Mouse (Mus musculus) mesoderm, embryonic 11.5 days (tissue): ENCODE data around the gene 9330159F19Rik.
A peak's percentile ranks its signal among the peaks of the same experiment; 100 is the strongest.

Experiments
- DNase-seq: peaks from one replicate; pipeline ENCODE4 v3.0.0-alpha.2; 2012; ENCODE audit warnings: low read depth, low spot score

9330159F19Rik gene

GRCm38 (mm10) chr10:29211453-29211852 lies at the start of gene 9330159F19Rik:
9330159F19Rik (plus strand) TSS chr10:29211606.
- DNase-seq, result peak; percentile 71

- no peak for DNase-seq
These were observed 49.7 kb upstream of the 9330159F19Rik start for GRCm38 (mm10) chr10:29161664-29162063.

- no peak for DNase-seq
These were observed 37.6 kb upstream of the 9330159F19Rik start for GRCm38 (mm10) chr10:29173778-29174177.

- no peak for DNase-seq
These were observed 35.8 kb upstream of the 9330159F19Rik start for GRCm38 (mm10) chr10:29175656-29176055.

GRCm38 (mm10) chr10:29176881-29177280 lies 34.5 kb upstream of the 9330159F19Rik start:
- DNase-seq, result no peak

GRCm38 (mm10) chr10:29178003-29178402 lies 33.4 kb upstream of the 9330159F19Rik start:
- DNase-seq, result no peak

GRCm38 (mm10) chr10:29180210-29180609 lies 31.2 kb upstream of the 9330159F19Rik start:
- peak; percentile 14 for DNase-seq

GRCm38 (mm10) chr10:29181046-29181445 lies 30.4 kb upstream of the 9330159F19Rik start:
- no peak for DNase-seq

- DNase-seq, result no peak
These were observed 17.6 kb upstream of the 9330159F19Rik start for GRCm38 (mm10) chr10:29193769-29194168.

GRCm38 (mm10) chr10:29196811-29197210 lies 14.6 kb upstream of the 9330159F19Rik start:
- no peak for DNase-seq

- no peak for DNase-seq
These were observed 12.8 kb upstream of the 9330159F19Rik start, which contains the start of gene Gm49353 for GRCm38 (mm10) chr10:29198642-29199041. Gm49353 (plus strand) TSS chr10:29198954.

GRCm38 (mm10) chr10:29199835-29200234 lies 11.6 kb upstream of the 9330159F19Rik start:
- DNase-seq, result no peak

- no peak for DNase-seq
These were observed 10.8 kb upstream of the 9330159F19Rik start for GRCm38 (mm10) chr10:29200609-29201008.

- DNase-seq, result peak; percentile 59
These were observed 4.7 kb upstream of the 9330159F19Rik start for GRCm38 (mm10) chr10:29206730-29207129.

GRCm38 (mm10) chr10:29208735-29209134 lies 2.7 kb upstream of the 9330159F19Rik start:
- no peak for DNase-seq

GRCm38 (mm10) chr10:29213534-29214100 lies 2.2 kb downstream of the 9330159F19Rik start:
- DNase-seq, result no peak

GRCm38 (mm10) chr10:29216957-29217356 lies 5.6 kb downstream of the 9330159F19Rik start:
- DNase-seq, result no peak

GRCm38 (mm10) chr10:29217451-29217850 lies 6.0 kb downstream of the 9330159F19Rik start:
- DNase-seq, result no peak

- no peak for DNase-seq
These were observed 13.9 kb downstream of the 9330159F19Rik start for GRCm38 (mm10) chr10:29225329-29225728.

- DNase-seq, result no peak
These were observed 19.8 kb downstream of the 9330159F19Rik start for GRCm38 (mm10) chr10:29231208-29231607.
